Mouse (Mus musculus) bone marrow, adult 2 months (tissue): ENCODE measurements around the gene Cmtm4.
"Not testable (repeated sequence)": the region's sequence is repeated elsewhere in the genome, so short reads cannot be mapped to it uniquely, and the experiment has no call there.

Experiments
- CTCF ChIP-seq: fragments of 200-500 bp; IDR thresholded peaks from 2 replicates; pipeline ENCODE4 v1.5.1; 2011; ENCODE audit warnings: low read length, control low read depth; ENCODE audit not compliant: control insufficient read depth, insufficient read depth
- POLR2A ChIP-seq: fragments of 200-500 bp; IDR thresholded peaks from 2 replicates; pipeline ENCODE4 v1.6.1; 2011; ENCODE audit warnings: low read depth, mild to moderate bottlenecking, control low read depth, low read length, borderline replicate concordance; ENCODE audit not compliant: control insufficient read depth

- TF ChIP-seq CTCF, POLR2A: not testable (repeated sequence)
Observed at GRCm38 (mm10) chr8:104312023-104312422, 83.6 kb downstream of the Cmtm4 start.
